Mouse (Mus musculus): Measurements from ENCODE around the gene Arl16. TPM values are rescaled to one million over a fixed set of nuclear protein-coding genes. Genes with fewer than 3 reads are reported as not detected.

Arl16 gene
- polyA plus RNA-seq, 1 experiment from 2014 or later, result 64.8 TPM

DNA sequence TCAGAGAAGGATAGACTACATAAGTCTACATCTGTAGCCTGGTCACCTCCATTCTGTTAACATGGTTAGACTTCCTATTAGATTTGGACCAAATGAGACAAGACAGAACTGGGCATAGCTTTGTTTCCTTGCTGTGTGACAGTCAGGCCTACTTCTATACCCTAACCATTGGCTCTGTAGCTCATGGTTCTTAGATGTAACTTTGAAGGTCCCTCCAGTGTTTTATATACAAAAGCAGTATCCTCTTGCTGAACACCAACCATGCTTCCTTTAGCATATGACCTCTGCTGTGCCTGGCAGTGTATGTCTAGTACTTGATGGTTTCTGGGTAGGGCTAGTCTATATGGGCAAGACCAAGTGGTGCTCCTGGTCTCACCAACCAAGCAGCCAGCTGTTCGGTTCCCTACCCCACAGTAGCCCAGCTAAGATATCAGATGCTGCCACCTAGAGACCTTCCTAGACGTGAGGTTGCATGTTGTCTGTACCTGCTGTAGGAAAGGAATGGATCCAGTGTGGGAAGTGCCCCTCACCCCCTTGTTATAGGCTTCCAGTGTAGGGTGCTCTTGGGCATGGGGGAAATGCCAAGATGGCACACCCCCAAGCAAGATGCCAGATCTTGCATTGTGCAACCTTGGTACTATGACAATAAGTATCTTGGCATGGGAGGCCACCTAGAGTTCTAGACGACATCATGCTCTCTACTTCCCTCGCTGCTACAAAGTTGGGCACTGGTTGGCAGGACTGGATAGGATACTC is 23.1 kb upstream of the Arl16 start:
- Histone ChIP-seq H3K4me1 (replicated peaks) (peaks cover 45% of the 10 kb centered on the region), H3K4me3 (peak overlapping the region; percentile 88), H3K27me3 (no peaks in the 10 kb centered on the region), H3K4me2 (peak overlapping the region; percentile 87), H3K9me3 (no peaks in the 10 kb centered on the region), H3K9ac (no peak overlapping the region; the same call in 1 of the 2 replicates), H3K27ac (replicated peaks) (peak overlapping the region; percentile 83; the same call in 1 of the 2 replicates), H3K36me3 (peaks cover 44% of the 10 kb centered on the region)
- ATAC-seq (ENCODE audit: low read depth), result no peak
- WGBS, result 53% methylated on average over 4 of the region's 4 CpGs

DNA sequence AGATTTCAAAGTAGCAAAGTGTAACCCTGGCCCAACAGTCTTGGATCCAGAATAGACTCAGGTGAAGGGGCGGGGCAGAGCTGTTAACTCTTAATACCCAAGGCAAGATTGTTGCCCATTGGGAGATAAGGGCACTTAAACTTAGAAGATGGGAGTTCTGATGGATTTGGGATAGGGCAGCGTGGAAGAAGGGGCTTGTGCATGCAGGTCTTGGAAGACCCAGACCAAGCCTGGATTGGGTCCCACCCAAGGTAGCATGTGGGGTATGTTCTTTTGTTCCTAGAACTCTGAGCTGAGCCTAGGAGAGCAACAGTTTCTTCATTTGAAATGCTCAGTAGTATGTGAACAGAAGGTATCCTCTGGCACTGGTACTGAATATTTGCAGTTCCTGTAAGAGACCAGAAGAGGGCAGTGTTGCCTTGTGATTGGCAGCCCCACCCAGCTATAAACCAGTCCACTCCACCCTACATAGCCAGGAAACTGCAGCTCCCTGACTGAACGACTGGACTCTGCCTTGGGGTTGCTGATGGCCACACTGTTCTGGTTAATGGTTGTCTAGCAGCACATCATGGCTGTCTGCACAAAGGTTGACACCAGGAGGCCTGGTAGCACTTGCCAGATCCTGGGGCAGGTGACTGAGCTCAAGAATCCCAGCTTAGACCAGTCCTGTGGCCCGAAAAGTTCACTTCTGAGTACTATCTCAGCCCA is 21.8 kb upstream of the Arl16 start:
- Histone ChIP-seq H3K4me3 (no peak overlapping the region), H3K9me3 (no peaks in the 10 kb centered on the region), H3K4me2 (no peak overlapping the region), H3K36me3 (peaks cover 31% of the 10 kb centered on the region), H3K27me3 (no peaks in the 10 kb centered on the region), H3K9ac (peak overlapping the region; percentile 1; the same call in 1 of the 2 replicates), H3K27ac (replicated peaks) (no peak overlapping the region), H3K4me1 (replicated peaks) (peaks cover 52% of the 10 kb centered on the region)
- 55% methylated on average over 4 of the region's 4 CpGs for WGBS
- no peak for ATAC-seq (ENCODE audit: low read depth)

DNA sequence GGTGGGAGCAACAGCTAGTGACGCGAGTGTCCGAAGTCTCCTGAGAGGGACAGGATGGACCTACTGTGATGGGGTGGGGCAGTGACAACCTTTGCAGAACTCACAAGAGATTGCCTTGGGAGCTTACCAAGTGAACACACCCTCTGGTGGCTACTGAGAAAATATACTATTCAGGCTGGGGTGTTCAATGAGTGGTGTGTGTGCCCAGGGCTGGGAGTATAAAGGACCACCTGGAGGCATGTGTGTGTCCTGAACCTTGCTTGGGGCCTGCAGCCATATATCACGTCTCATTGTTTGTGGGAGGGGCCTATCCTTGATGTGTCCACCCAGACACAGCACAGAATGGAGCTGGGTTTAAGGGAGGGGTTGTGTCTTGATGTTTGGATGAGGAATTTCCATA is 21.1 kb upstream of the Arl16 start:
- Histone ChIP-seq H3K9ac (no peak overlapping the region; the same call in 1 of the 2 replicates), H3K4me2 (no peak overlapping the region), H3K36me3 (peaks cover 33% of the 10 kb centered on the region), H3K4me1 (replicated peaks) (peaks cover 53% of the 10 kb centered on the region), H3K27me3 (no peaks in the 10 kb centered on the region), H3K27ac (replicated peaks) (no peak overlapping the region), H3K4me3 (no peak overlapping the region), H3K9me3 (no peaks in the 10 kb centered on the region)
- ATAC-seq (ENCODE audit: low read depth), result no peak
- WGBS, result 81% methylated on average over 4 of the region's 4 CpGs

DNA sequence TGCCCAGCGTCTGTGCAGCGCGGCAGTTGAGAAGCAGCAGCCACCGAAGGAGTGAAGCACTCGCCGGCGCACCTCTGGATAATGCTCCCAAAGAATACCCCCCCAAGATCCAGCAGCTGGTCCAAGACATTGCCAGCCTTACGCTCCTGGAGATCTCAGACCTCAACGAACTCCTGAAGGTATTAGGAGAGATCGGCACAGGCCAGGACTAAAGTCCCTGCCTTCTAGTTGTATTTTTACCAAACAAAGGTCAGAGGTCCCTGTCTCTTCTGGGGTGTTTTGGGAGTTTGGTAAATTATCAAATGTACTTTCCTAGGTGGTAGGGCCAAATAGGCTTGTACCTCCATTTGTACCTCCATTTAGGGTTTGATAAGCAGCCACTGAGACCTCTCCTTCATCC is 17.8 kb upstream of the Arl16 start:
- Histone ChIP-seq H3K9me3 (no peaks in the 10 kb centered on the region), H3K27ac (replicated peaks) (peak overlapping the region; percentile 91; the same call in 1 of the 2 replicates), H3K27me3 (no peaks in the 10 kb centered on the region), H3K4me1 (replicated peaks) (peaks cover 28% of the 10 kb centered on the region), H3K4me3 (peak overlapping the region; percentile 97), H3K9ac (peak overlapping the region; percentile 87), H3K4me2 (peak overlapping the region; percentile 97), H3K36me3 (peaks cover 65% of the 10 kb centered on the region)
- ATAC-seq (ENCODE audit: low read depth), result no peak
- WGBS, result 10% methylated on average over 10 of the region's 10 CpGs

DNA sequence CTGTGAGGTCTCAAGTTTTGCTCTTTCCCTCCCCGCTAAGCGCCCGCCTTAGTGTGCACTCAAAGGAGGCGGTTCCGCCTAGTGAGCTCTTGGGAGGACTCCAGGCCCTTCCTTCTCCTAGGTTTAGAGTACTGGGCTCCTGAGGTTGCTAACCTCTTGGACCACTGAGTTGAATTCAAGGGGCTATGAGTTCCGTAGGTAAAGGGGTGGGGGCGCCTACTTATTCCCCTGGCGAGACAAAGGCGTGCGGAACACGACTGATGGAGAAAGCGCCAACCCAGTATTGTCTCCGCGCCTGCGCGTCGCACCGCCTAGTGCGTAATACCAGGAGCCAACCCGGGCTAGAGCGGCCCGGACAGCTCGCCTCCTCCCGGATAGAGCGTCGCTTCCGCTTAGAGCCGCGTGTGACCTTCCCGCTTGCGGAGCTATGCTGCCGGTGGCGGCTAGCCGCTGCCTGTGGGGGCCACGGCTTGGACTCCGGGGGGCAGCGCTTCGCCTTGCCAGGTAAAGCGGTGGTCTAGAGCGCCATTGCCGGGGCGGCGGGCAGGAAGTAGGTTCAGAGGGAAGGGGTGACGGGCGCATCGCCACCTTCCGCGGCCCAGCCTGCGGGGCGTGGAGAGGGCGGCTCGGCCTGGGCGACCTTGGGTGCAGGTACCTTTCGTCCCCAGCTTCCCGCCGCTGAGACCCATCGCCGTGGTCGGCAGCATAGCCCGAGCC is 17.0 kb upstream of the Arl16 start, which contains the start of gene Mrpl12:
TSS of gene Mrpl12 (plus strand) at position 349 of the 717 bp plus-strand sequence.
- Histone ChIP-seq H3K9me3 (no peaks in the 10 kb centered on the region), H3K4me2 (peak within 1 kb of the TSS; percentile 97), H3K36me3 (peaks cover 74% of the 10 kb centered on the region), H3K4me1 (replicated peaks) (peaks cover 22% of the 10 kb centered on the region), H3K27ac (replicated peaks) (peak within 1 kb of the TSS; percentile 91), H3K4me3 (peak within 1 kb of the TSS; percentile 97), H3K27me3 (no peaks in the 10 kb centered on the region), H3K9ac (peak within 1 kb of the TSS; percentile 87)
- under 1% methylated on average over 60 of the region's 60 CpGs for WGBS
- peak; percentile 94 for ATAC-seq (ENCODE audit: low read depth)

DNA sequence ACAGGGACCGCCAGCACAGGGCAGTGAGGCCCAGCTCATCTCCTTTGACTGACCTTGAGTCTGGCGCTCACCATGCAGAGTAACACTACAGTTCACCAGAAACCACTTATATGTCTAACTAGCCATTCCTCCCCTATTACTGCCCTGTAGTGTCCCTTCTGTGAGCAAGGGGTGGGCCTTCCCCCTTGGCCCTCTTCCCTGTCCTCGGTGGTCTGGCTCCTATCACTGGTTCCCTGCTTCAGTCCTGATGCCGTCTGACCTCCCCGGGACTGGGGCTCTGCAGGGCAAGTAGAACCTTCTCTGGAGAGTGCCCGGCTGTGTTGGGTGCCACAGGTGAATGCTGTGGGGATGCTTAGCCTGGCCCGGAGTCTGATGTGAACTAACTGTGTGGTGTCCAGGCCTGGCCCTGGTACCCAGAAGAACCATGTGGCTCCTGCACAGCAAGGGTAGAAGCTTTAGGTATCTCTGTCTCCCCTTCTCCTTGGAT is 16.1 kb upstream of the Arl16 start:
- peak overlapping the region; percentile 97 for H3K4me2 ChIP-seq
- peaks cover 78% of the 10 kb centered on the region for H3K36me3 ChIP-seq
- ATAC-seq (ENCODE audit: low read depth), result 0 out of 2 replicates have a peak, but pooled peaks have one; percentile 11
- H3K4me1 ChIP-seq (replicated peaks), result peaks cover 21% of the 10 kb centered on the region
- peak overlapping the region; percentile 87 for H3K9ac ChIP-seq
- 85% methylated on average over 7 of the region's 7 CpGs for WGBS
- no peaks in the 10 kb centered on the region for H3K9me3 ChIP-seq
- peak overlapping the region; percentile 91; the same call in 1 of the 2 replicates for H3K27ac ChIP-seq (replicated peaks)
- H3K4me3 ChIP-seq, result 0 out of 2 replicates have a peak overlapping the region, but pooled peaks have one; percentile 97
- H3K27me3 ChIP-seq, result no peaks in the 10 kb centered on the region

DNA sequence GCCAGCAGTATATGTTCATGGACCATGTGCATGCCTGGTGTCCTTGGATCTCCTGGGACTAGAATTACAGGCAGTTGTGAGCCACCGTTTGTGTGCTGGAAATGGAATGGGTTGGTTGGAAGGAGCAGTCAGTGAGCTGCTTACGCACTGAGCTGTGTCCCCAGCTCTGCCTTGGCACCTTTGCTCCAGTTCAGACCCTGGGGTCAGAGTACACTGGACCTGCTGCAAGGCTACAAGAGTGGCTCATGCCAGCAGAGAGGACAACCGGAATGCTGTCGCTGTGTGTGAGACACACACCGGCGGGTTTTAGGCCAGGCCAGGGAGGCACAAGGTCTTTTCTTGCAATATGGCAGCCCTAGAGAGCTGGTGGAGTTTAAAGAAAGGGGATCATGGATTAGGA is 4.6 kb upstream of the Arl16 start:
- ATAC-seq (ENCODE audit: low read depth), result no peak

DNA sequence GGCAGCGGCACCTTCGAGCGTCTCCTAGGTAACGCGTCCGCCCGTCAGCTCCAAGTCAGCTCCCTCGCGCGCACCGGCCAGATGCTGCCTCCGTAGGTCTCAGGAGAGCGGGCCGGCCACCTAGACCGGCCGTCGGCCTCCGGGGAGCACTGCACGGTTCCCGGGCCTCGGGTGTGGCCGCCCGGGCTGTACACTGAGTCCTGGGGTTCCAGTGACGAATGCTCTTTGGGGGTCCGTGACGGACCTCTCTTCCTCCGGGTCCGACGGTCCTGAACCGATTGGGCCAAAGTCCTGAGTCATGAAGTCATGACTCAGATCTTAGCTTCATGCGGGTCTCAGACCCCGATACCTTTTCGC is 307 bp upstream of the Arl16 start:
- Histone ChIP-seq H3K27ac (replicated peaks) (0 out of 2 replicates have a peak overlapping the region, but pooled peaks have one; percentile 20), H3K9ac (peak overlapping the region; percentile 87), H3K27me3 (no peaks in the 10 kb centered on the region), H3K36me3 (peaks cover 65% of the 10 kb centered on the region), H3K4me1 (replicated peaks) (peaks cover 30% of the 10 kb centered on the region), H3K9me3 (no peaks in the 10 kb centered on the region), H3K4me3 (peak overlapping the region; percentile 86), H3K4me2 (peak overlapping the region; percentile 91)
- 1% methylated on average over 33 of the region's 33 CpGs for WGBS
- peak; percentile 65 for ATAC-seq (ENCODE audit: low read depth)

More for the DNA sequence above, 4.6 kb upstream of the Arl16 start:
- Histone ChIP-seq H3K27ac (replicated peaks) (no peak overlapping the region), H3K4me1 (replicated peaks) (peaks cover 15% of the 10 kb centered on the region), H3K4me3 (no peak overlapping the region), H3K9me3 (no peaks in the 10 kb centered on the region), H3K36me3 (peaks cover 80% of the 10 kb centered on the region), H3K27me3 (no peaks in the 10 kb centered on the region), H3K4me2 (no peak overlapping the region), H3K9ac (no peak overlapping the region)
- WGBS, result 91% methylated on average over 6 of the region's 6 CpGs

DNA sequence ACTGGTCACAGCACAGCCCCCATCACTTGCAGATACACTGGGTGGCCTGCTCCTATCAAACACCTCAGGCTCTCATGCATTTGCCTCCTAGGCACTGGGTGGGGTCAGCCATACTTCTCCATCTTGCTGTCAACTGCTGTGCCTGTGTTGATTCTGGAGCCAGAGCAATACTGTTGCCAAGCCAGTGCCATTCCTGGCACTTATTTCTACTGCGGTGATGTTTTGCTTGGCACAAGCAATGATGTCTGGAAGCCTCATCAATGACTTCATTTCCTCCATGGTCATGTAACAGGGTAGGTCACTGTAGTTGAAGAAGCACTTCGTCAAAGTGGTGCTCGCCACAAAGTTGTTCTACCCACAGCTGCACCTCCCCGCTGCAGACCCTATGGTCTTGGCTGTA is 1.9 kb downstream of the Arl16 start:
- Histone ChIP-seq H3K9ac (no peak overlapping the region), H3K36me3 (peaks cover 65% of the 10 kb centered on the region), H3K4me2 (peak overlapping the region; percentile 98), H3K4me3 (peak overlapping the region; percentile 86; the same call in 1 of the 2 replicates), H3K9me3 (no peaks in the 10 kb centered on the region), H3K27ac (replicated peaks) (no peak overlapping the region), H3K27me3 (no peaks in the 10 kb centered on the region), H3K4me1 (replicated peaks) (peaks cover 30% of the 10 kb centered on the region)
- ATAC-seq (ENCODE audit: low read depth), result no peak
- 93% methylated on average over 4 of the region's 4 CpGs for WGBS

DNA sequence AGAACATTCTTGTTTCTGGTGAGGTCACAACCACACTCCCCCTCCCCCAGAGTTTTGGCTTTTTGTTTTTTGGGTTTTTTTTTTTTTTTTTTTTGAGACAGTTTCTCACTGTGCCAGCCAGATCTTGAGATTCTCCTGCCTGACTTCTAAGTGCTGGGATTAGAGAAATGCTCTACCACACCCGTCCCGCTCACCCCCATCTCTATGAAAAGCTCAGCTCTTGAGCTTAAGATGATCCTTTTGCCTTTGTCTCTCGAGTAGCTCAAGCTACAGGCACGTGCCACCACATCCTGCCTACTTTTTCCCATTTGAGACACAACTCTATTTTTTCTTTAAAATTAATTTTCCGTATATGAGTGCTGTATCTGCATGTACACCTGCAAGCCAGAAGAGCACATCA is 3.0 kb downstream of the Arl16 start:
- WGBS, result 95% methylated on average over 5 of the region's 5 CpGs
- H3K9me3 ChIP-seq, result no peaks in the 10 kb centered on the region
- no peak overlapping the region for H3K27ac ChIP-seq (replicated peaks)
- no peak overlapping the region for H3K9ac ChIP-seq
- ATAC-seq (ENCODE audit: low read depth), result no peak
- H3K36me3 ChIP-seq, result peaks cover 61% of the 10 kb centered on the region
- H3K4me2 ChIP-seq, result no peak overlapping the region
- H3K27me3 ChIP-seq, result no peaks in the 10 kb centered on the region
- no peak overlapping the region for H3K4me3 ChIP-seq
- peaks cover 34% of the 10 kb centered on the region for H3K4me1 ChIP-seq (replicated peaks)

DNA sequence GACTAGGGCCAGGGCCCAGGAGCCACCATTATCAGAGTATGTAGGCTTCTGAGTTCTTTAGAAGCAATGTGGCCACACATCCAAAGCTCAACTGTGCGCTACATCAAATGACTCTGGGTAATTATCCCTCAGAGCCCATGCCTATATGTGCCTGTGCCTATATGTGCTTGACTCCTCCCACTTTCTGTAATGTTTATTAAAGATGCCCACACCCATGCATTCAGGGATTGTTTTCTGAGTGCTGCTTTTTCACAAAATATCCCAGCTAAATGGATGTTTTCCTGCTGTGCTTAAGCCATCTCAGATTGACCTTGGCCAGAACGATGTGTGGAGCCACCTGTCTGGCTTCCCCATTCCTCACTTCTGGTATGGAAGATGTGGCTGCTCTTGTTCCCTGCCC is 3.9 kb downstream of the Arl16 start:
- WGBS, result 89% methylated on average over 2 of the region's 2 CpGs
- Histone ChIP-seq H3K9me3 (no peaks in the 10 kb centered on the region), H3K36me3 (peaks cover 60% of the 10 kb centered on the region)

More for the DNA sequence above, 3.9 kb downstream of the Arl16 start:
- H3K4me1 ChIP-seq (replicated peaks), result peaks cover 35% of the 10 kb centered on the region
- H3K4me3 ChIP-seq, result no peak overlapping the region
- H3K9ac ChIP-seq, result no peak overlapping the region
- no peaks in the 10 kb centered on the region for H3K27me3 ChIP-seq
- no peak overlapping the region for H3K27ac ChIP-seq (replicated peaks)
- no peak for ATAC-seq (ENCODE audit: low read depth)
- no peak overlapping the region for H3K4me2 ChIP-seq

Measured in neural tube, embryonic 13.5 days (tissue).